Mouse (Mus musculus) liver, postnatal 0 days (tissue): ENCODE data around the gene C730034F03Rik. TPM values are rescaled to one million over a fixed set of nuclear protein-coding genes. Genes with fewer than 3 reads are reported as not detected.

Experiments
- ATAC-seq: fragments of 200-750 bp; cut with Nextera tagmentation; 2 replicates; pipeline ENCODE4 v1.8.0; 2017; ENCODE audit warnings: mild to moderate bottlenecking, moderate library complexity
- DNase-seq: peaks from one replicate; pipeline ENCODE4 v3.0.0-alpha.2; 2016
- H3K27ac ChIP-seq: fragments of 300-500 bp; sonication (generic); 2 replicates; pipeline ENCODE4 v1.5.1; 2014; ENCODE audit warnings: antibody characterized with exemption, moderate library complexity, mild to moderate bottlenecking, low read depth
- H3K27me3 ChIP-seq: fragments of 300-500 bp; sonication (generic); 2 replicates; pipeline ENCODE4 v1.6.1; 2014; ENCODE audit warnings: low read length, control low read depth, mixed read lengths; ENCODE audit not compliant: insufficient read depth
- H3K36me3 ChIP-seq: fragments of 300-500 bp; sonication (generic); replicated peaks from 2 replicates; pipeline ENCODE4 v1.6.1; 2014; ENCODE audit warnings: mild to moderate bottlenecking, control low read depth, low read length, moderate library complexity, mixed read lengths; ENCODE audit not compliant: insufficient read depth
- H3K4me1 ChIP-seq: fragments of 300-500 bp; sonication (generic); 2 replicates; pipeline ENCODE4 v1.6.1; 2014; ENCODE audit warnings: antibody characterized with exemption, mild to moderate bottlenecking, control low read depth; ENCODE audit not compliant: insufficient read depth
- H3K4me2 ChIP-seq: fragments of 300-500 bp; sonication (generic); 2 replicates; pipeline ENCODE4 v1.6.1; 2014; ENCODE audit warnings: low read depth, mild to moderate bottlenecking, low read length, moderate library complexity, mixed read lengths
- H3K4me3 ChIP-seq: fragments of 300-500 bp; sonication (generic); 2 replicates; pipeline ENCODE4 v1.5.1; 2014; ENCODE audit warnings: low read depth, low read length
- H3K9ac ChIP-seq: fragments of 300-500 bp; sonication (generic); replicated peaks from 2 replicates; pipeline ENCODE4 v1.6.1; 2014; ENCODE audit warnings: mild to moderate bottlenecking, moderate library complexity
- H3K9me3 ChIP-seq: fragments of 300-500 bp; sonication (generic); 2 replicates; pipeline ENCODE4 v1.6.1; 2016; ENCODE audit warnings: mild to moderate bottlenecking, control low read depth, low read length, mixed read lengths
- CTCF ChIP-seq: sonication (generic); IDR thresholded peaks from 2 replicates; pipeline ENCODE4 v1.5.1; 2016; ENCODE audit warnings: antibody characterized with exemption, low read depth
- EP300 ChIP-seq: IDR thresholded peaks from 2 replicates; pipeline ENCODE4 v1.6.1; 2016; ENCODE audit warnings: antibody characterized with exemption, low read depth, mild to moderate bottlenecking
- WGBS: fragments of 180-500 bp; shearing (Covaris S2); extraction: QIAGEN DNeasy Blood & Tissue Kit; methylation state at CpG from one replicate; pipeline ENCODE4 v1.1.7; 2014; ENCODE audit not compliant: insufficient replicate concordance; 5-methylcytosine and 5-hydroxymethylcytosine counted together
- polyA plus RNA-seq: library from polyadenylated mRNA; unstranded; fragments of >200 nt; fragmentation: Nextera tagmentation; extraction: Ambion mirVana; gene quantifications from 2 replicates; pipeline ENCODE4 v1.2.1, GENCODE M21; 2015

Gene C730034F03Rik
- polyA plus RNA-seq, 1 experiment from 2014 or later, result 1.5 TPM

- ATAC-seq, result peak; percentile 97
- H3K27ac ChIP-seq, result peak overlapping the region; percentile 66
- no peaks in the 10 kb centered on the region for H3K27me3 ChIP-seq
- H3K9ac ChIP-seq, result peak overlapping the region; percentile 66
- no peaks in the 10 kb centered on the region for H3K9me3 ChIP-seq
- peaks cover 18% of the 10 kb centered on the region for H3K4me1 ChIP-seq
- no peaks in the 10 kb centered on the region for H3K36me3 ChIP-seq
- H3K4me3 ChIP-seq, result peak overlapping the region; percentile 59
- no peak for TF ChIP-seq EP300
- no peak for TF ChIP-seq CTCF
- peak; percentile 95 for DNase-seq
- WGBS, result 9% methylated on average over 44 of the region's 44 CpGs
- peak overlapping the region; percentile 84 for H3K4me2 ChIP-seq
Measured at GRCm38 (mm10) chr15:89475611-89476474, 46.5 kb downstream of the C730034F03Rik start.

- Histone ChIP-seq H3K4me1 (peaks cover 18% of the 10 kb centered on the region), H3K27me3 (no peaks in the 10 kb centered on the region), H3K36me3 (no peaks in the 10 kb centered on the region), H3K27ac (peak overlapping the region; percentile 66), H3K9ac (peak overlapping the region; percentile 66), H3K4me3 (peak overlapping the region; percentile 59), H3K9me3 (no peaks in the 10 kb centered on the region), H3K4me2 (peak overlapping the region; percentile 84)
- DNase-seq, result no peak
- WGBS, result 4% methylated on average over 5 of the region's 5 CpGs
- no peak; the same call in 1 of the 2 replicates for ATAC-seq
- TF ChIP-seq EP300, result no peak
- no peak for TF ChIP-seq CTCF
Measured at GRCm38 (mm10) chr15:89476475-89476815, 47.1 kb downstream of the C730034F03Rik start.

- Histone ChIP-seq H3K9ac (peak within 1 kb of the TSS; percentile 66), H3K4me1 (peaks cover 18% of the 10 kb centered on the region), H3K36me3 (no peaks in the 10 kb centered on the region), H3K9me3 (no peaks in the 10 kb centered on the region), H3K4me2 (peak within 1 kb of the TSS; percentile 84), H3K4me3 (peak within 1 kb of the TSS; percentile 59), H3K27ac (peak within 1 kb of the TSS; percentile 66), H3K27me3 (no peaks in the 10 kb centered on the region)
- no peak for TF ChIP-seq CTCF
- no peak for TF ChIP-seq EP300
- no peak for DNase-seq
- 39% methylated on average over 9 of the region's 9 CpGs for WGBS
- ATAC-seq, result no peak
Measured at GRCm38 (mm10) chr15:89477091-89477491, 47.7 kb downstream of the C730034F03Rik start, which contains the start of gene Arsa. TSS of gene Arsa (minus strand) at chr15:89477425.

- no peaks in the 10 kb centered on the region for H3K27me3 ChIP-seq
- H3K9me3 ChIP-seq, result no peaks in the 10 kb centered on the region
- peaks cover 18% of the 10 kb centered on the region for H3K4me1 ChIP-seq
- no peak overlapping the region for H3K27ac ChIP-seq
- DNase-seq, result no peak
- no peak overlapping the region for H3K4me3 ChIP-seq
- no peak overlapping the region for H3K9ac ChIP-seq
- no peaks in the 10 kb centered on the region for H3K36me3 ChIP-seq
- 61% methylated on average over 8 of the region's 8 CpGs for WGBS
- TF ChIP-seq EP300 (no peak), CTCF (no peak)
- ATAC-seq, result no peak
- no peak overlapping the region for H3K4me2 ChIP-seq
Measured at GRCm38 (mm10) chr15:89477806-89478205, 48.4 kb downstream of the C730034F03Rik start.

GRCm38 (mm10) chr15:89478622-89479021, 49.2 kb downstream of the C730034F03Rik start:
- DNase-seq, result no peak
- ATAC-seq, result no peak

More at GRCm38 (mm10) chr15:89478622-89479021, 49.2 kb downstream of the C730034F03Rik start:
- no peak overlapping the region for H3K4me2 ChIP-seq
- no peaks in the 10 kb centered on the region for H3K9me3 ChIP-seq
- H3K27ac ChIP-seq, result no peak overlapping the region
- H3K4me1 ChIP-seq, result peaks cover 18% of the 10 kb centered on the region
- WGBS, result 70% methylated on average over 3 of the region's 3 CpGs
- H3K4me3 ChIP-seq, result no peak overlapping the region
- H3K27me3 ChIP-seq, result no peaks in the 10 kb centered on the region
- no peak overlapping the region for H3K9ac ChIP-seq
- TF ChIP-seq CTCF, result no peak
- TF ChIP-seq EP300, result no peak
- H3K36me3 ChIP-seq, result no peaks in the 10 kb centered on the region

Other genes with a start within 250 kb of the C730034F03Rik start
- gene Plxnb2, start 248.8 kb upstream of the C730034F03Rik start, polyA plus RNA-seq, result 27.2 and 29.7 TPM in 2 replicates
- gene Dennd6b, start 233.1 kb upstream of the C730034F03Rik start, polyA plus RNA-seq, result 2.6 and 2.7 TPM in 2 replicates
- 13.9 and 18.1 TPM in 2 replicates for gene Ppp6r2, start 218.0 kb upstream of the C730034F03Rik start, polyA plus RNA-seq
- 16.5 and 17.0 TPM in 2 replicates for gene Sbf1, start 114.3 kb upstream of the C730034F03Rik start, polyA plus RNA-seq
- 1.4 and 3.7 TPM in 2 replicates for gene Adm2, start 106.9 kb upstream of the C730034F03Rik start, polyA plus RNA-seq
- 22.9 and 27.0 TPM in 2 replicates for gene Miox, start 95.2 kb upstream of the C730034F03Rik start, polyA plus RNA-seq
- 22.1 and 24.0 TPM in 2 replicates for gene Lmf2, start 73.9 kb upstream of the C730034F03Rik start, polyA plus RNA-seq
- gene Ncaph2, start 73.9 kb upstream of the C730034F03Rik start, polyA plus RNA-seq, result 59.4 and 59.8 TPM in 2 replicates
- 9.1 and 10.1 TPM in 2 replicates for gene Sco2, start 55.7 kb upstream of the C730034F03Rik start, polyA plus RNA-seq
- gene Tymp, start 52.5 kb upstream of the C730034F03Rik start, polyA plus RNA-seq, result 5.8 and 7.7 TPM in 2 replicates
- gene Odf3b, start 50.3 kb upstream of the C730034F03Rik start, polyA plus RNA-seq, result 1.8 and 2.0 TPM in 2 replicates
- not detected in 2 replicates for gene Klhdc7b, start 44.7 kb upstream of the C730034F03Rik start, polyA plus RNA-seq
- not detected in 2 replicates for gene Syce3, start 19.1 kb upstream of the C730034F03Rik start, polyA plus RNA-seq
- 10.7 and 12.4 TPM in 2 replicates for gene Cpt1b, start 3.7 kb upstream of the C730034F03Rik start, polyA plus RNA-seq
- gene Gm44502, start 107 bp downstream of the C730034F03Rik start, polyA plus RNA-seq, result not detected in 2 replicates
- gene Chkb, start 319 bp downstream of the C730034F03Rik start, polyA plus RNA-seq, result 42.7 and 44.3 TPM in 2 replicates
- not detected in 2 replicates for gene Mapk8ip2, start 24.3 kb downstream of the C730034F03Rik start, polyA plus RNA-seq
- 4.7 and 5.5 TPM in 2 replicates for gene Arsa, start 47.8 kb downstream of the C730034F03Rik start, polyA plus RNA-seq
- gene Shank3, start 70.0 kb downstream of the C730034F03Rik start, polyA plus RNA-seq, result 0.27 and 0.81 TPM in 2 replicates
- 0.09 TPM in 1 of 2 replicates, not detected in the other for gene Acr, start 138.7 kb downstream of the C730034F03Rik start, polyA plus RNA-seq
- gene Rabl2, start 162.3 kb downstream of the C730034F03Rik start, polyA plus RNA-seq, result 2.8 and 3.2 TPM in 2 replicates